Mouse (Mus musculus) liver, embryonic 15.5 days (tissue): ENCODE data around the gene Spns2. TPM values are rescaled to one million over a fixed set of nuclear protein-coding genes. Genes with fewer than 3 reads are reported as not detected.

Experiments
- ATAC-seq: fragments of 200-750 bp; cut with Nextera tagmentation; 2 replicates; pipeline ENCODE4 v1.8.0; 2017; ENCODE audit warnings: moderate number of reproducible peaks, mild to moderate bottlenecking, moderate library complexity; ENCODE audit not compliant: insufficient read depth
- H3K27ac ChIP-seq: fragments of 300-500 bp; sonication (generic); replicated peaks from 2 replicates; pipeline ENCODE4 v1.5.1; 2015; ENCODE audit warnings: mild to moderate bottlenecking, inconsistent platforms
- H3K27me3 ChIP-seq: fragments of 300-500 bp; sonication (generic); 2 replicates; pipeline ENCODE4 v1.6.1; 2015; ENCODE audit warnings: mild to moderate bottlenecking, inconsistent platforms
- H3K36me3 ChIP-seq: fragments of 300-500 bp; sonication (generic); replicated peaks from 2 replicates; pipeline ENCODE4 v1.6.1; 2015; ENCODE audit warnings: moderate library complexity, mild to moderate bottlenecking, inconsistent platforms
- H3K4me1 ChIP-seq: fragments of 300-500 bp; sonication (generic); replicated peaks from 2 replicates; pipeline ENCODE4 v1.6.1; 2015; ENCODE audit warnings: inconsistent platforms
- H3K4me2 ChIP-seq: fragments of 300-500 bp; sonication (generic); 2 replicates; pipeline ENCODE4 v1.6.1; 2015; ENCODE audit warnings: moderate library complexity, mild to moderate bottlenecking, inconsistent platforms
- H3K4me3 ChIP-seq: fragments of 300-500 bp; sonication (generic); replicated peaks from 2 replicates; pipeline ENCODE4 v1.5.1; 2015; ENCODE audit warnings: mild to moderate bottlenecking, inconsistent platforms
- H3K9ac ChIP-seq: fragments of 300-500 bp; sonication (generic); 2 replicates; pipeline ENCODE4 v1.6.1; 2015; ENCODE audit warnings: moderate library complexity, mild to moderate bottlenecking, inconsistent platforms
- H3K9me3 ChIP-seq: fragments of 300-500 bp; sonication (generic); replicated peaks from 2 replicates; pipeline ENCODE4 v1.6.1; 2016; ENCODE audit warnings: inconsistent platforms
- WGBS: fragments of 180-500 bp; shearing (Covaris S2); methylation state at CpG from one replicate; pipeline ENCODE4 v1.1.7; 2015; ENCODE audit warnings: mixed read lengths; ENCODE audit not compliant: insufficient replicate concordance; 5-methylcytosine and 5-hydroxymethylcytosine counted together
- polyA plus RNA-seq: library from polyadenylated mRNA; unstranded; fragments of >200 nt; fragmentation: Nextera tagmentation; extraction: Ambion mirVana; gene quantifications from 2 replicates; pipeline ENCODE4 v1.2.1, GENCODE M21; 2015

Spns2 gene
- polyA plus RNA-seq, 1 experiment from 2014 or later = 4.1 TPM

DNA sequence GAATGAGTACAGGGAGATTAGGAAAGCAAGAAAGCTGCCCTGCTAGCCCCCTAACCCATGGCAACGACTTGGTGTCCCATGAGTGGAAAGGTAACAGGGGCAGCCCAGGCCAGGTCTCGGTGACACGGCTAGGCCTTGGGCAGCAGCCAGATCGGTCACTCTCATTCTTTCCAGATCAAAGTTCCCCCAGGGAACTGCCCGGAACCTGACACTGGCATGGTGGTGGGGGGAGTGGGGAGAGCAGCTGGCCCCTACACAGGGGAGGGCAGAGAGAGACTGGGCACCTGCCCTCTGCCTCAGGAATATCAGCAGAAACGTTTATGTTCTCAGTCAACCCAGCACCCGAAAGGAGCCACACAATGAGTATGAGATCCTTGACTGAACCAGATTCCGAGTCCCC lies 71.5 kb downstream of the Spns2 start:
- Histone ChIP-seq H3K4me2 (no peak overlapping the region), H3K27me3 (peaks cover 18% of the 10 kb centered on the region), H3K27ac (no peak overlapping the region), H3K4me3 (no peak overlapping the region), H3K36me3 (no peaks in the 10 kb centered on the region), H3K9ac (no peak overlapping the region), H3K4me1 (peaks cover 25% of the 10 kb centered on the region), H3K9me3 (no peaks in the 10 kb centered on the region)
- WGBS = 60% methylated on average over 8 of the region's 8 CpGs
- no peak for ATAC-seq

DNA sequence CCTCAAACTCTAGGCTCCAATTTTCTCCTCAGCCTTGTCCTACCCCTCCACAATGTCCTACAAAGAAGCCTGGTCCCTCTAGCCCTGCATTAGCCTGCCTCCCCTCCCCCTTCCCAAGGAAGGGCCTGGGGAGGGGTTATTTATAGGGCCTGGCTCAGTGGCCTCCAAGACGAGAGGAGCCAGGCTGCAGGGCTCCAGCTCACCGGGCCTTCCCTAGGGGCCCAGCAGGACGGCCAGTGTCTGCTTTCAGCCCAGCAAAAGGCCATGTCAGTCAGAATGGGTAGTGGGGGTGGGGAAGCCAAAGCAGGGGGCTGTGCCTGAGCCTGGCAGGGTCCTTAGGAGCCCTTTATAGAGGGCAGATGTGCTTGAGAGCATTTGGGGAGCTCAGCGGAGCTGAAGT lies 72.3 kb downstream of the Spns2 start:
- no peak overlapping the region for H3K4me3 ChIP-seq
- H3K4me1 ChIP-seq = peaks cover 25% of the 10 kb centered on the region
- H3K36me3 ChIP-seq = no peaks in the 10 kb centered on the region
- 45% methylated on average over 4 of the region's 4 CpGs for WGBS
- H3K9me3 ChIP-seq = no peaks in the 10 kb centered on the region
- H3K27me3 ChIP-seq = peaks cover 27% of the 10 kb centered on the region
- H3K27ac ChIP-seq = no peak overlapping the region
- H3K4me2 ChIP-seq = no peak overlapping the region
- no peak for ATAC-seq
- H3K9ac ChIP-seq = no peak overlapping the region

DNA sequence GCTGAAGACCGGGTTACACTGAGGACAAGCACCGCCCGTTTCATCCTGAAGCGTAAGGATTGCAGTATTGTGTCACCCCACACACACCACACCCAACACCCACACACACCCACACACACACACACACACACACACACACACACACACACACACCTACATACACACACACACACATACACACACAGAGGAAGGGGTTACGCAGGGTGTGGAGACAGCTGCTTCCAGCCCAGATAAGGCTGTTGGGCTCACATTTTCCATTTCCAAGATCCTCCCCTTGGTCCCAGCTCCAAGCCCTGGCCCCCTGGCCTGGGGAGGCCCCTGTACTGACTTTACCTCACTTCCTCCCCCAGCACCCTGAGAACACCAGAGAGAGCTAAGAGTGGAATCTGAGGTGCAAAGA lies 73.0 kb downstream of the Spns2 start:
- peaks cover 28% of the 10 kb centered on the region for H3K4me1 ChIP-seq

DNA sequence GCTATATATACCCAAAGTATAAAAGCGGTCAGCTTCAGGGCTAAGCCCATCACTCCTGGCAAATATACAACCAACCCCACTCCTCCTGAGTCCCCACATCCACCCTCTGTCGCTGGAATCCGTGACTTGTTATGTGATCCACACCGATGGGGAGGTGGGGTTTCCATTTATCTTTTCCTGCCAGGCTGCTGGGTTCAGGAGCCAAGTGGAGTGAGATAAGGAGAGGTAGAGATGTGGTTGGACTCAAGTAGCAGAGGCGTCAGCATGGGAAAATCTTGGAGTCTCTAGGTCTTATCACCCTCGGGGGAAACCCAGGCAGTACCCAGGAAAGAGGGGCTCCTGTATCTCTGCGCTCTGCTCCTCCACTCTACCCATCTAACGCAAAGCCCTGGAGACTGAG lies 74.5 kb downstream of the Spns2 start:
- peak; percentile 75 for ATAC-seq
- Histone ChIP-seq H3K9ac (no peak overlapping the region), H3K36me3 (no peaks in the 10 kb centered on the region), H3K27ac (no peak overlapping the region), H3K4me2 (peak overlapping the region; percentile 23; the same call in 1 of the 2 replicates), H3K27me3 (peaks cover 48% of the 10 kb centered on the region), H3K4me3 (no peak overlapping the region), H3K9me3 (no peaks in the 10 kb centered on the region), H3K4me1 (peaks cover 41% of the 10 kb centered on the region)
- WGBS = 12% methylated on average over 8 of the region's 8 CpGs

More for the DNA sequence above, 73.0 kb downstream of the Spns2 start:
- Histone ChIP-seq H3K4me3 (no peak overlapping the region), H3K27ac (no peak overlapping the region), H3K9me3 (no peaks in the 10 kb centered on the region), H3K36me3 (no peaks in the 10 kb centered on the region), H3K27me3 (peaks cover 34% of the 10 kb centered on the region), H3K4me2 (no peak overlapping the region), H3K9ac (no peak overlapping the region)
- 52% methylated on average over 5 of the region's 5 CpGs for WGBS
- no peak for ATAC-seq

DNA sequence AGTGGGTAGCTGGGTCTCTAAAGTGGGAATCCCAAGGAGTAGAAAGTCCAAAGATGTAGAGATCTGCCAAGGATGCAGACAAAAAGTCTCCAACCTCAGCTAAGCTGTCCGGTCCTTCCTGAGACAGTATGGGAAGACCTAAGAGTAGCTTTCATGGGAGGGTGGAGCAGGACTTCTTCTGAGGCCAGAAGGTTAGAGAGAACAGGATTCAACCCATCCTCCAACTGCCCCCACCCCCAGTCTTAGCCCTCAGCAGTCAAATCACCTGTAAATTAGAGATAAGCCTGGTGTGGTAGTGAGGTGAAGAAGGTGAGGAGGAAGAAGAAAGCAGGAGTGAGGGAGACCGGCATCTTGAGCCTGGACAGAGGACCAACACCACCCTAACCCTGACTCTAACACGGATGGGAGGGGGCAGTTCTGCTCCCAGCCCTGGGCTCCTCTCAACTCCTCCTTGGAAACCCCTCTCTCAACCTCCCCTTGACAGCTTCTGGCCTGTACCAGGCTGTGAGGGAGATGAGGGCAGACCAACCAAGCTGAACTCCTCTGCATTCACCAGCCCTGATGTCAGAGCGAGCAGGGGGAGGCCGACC lies 76.0 kb downstream of the Spns2 start:
- H3K4me1 ChIP-seq = peaks cover 45% of the 10 kb centered on the region
- no peak overlapping the region for H3K9ac ChIP-seq
- H3K9me3 ChIP-seq = no peaks in the 10 kb centered on the region
- no peak for ATAC-seq
- H3K36me3 ChIP-seq = no peaks in the 10 kb centered on the region
- no peak overlapping the region for H3K4me2 ChIP-seq
- no peak overlapping the region for H3K27ac ChIP-seq
- H3K27me3 ChIP-seq = peaks cover 59% of the 10 kb centered on the region
- no peak overlapping the region for H3K4me3 ChIP-seq
- 54% methylated on average over 5 of the region's 5 CpGs for WGBS

DNA sequence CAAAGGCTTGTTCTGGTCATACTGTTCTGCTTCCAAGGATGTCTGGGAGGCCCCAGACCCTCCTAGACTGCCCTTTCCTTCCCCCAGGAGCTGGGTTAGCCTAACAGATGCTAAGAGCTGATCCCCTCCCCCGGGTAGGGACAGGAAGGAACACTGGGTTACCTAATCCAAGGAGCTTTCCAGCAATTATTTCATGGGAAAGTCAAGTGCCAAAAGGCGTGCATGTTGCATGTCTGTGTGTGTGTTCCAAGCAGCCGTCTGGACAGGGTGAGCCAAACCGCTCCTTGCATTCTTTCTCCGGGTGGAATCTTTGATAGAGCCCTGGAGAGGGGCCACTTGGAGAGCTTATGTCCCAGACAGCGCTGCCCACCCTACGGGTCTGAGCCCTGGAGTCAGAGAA lies 76.7 kb downstream of the Spns2 start:
- Histone ChIP-seq H3K27ac (no peak overlapping the region), H3K4me3 (no peak overlapping the region), H3K27me3 (peaks cover 63% of the 10 kb centered on the region), H3K4me2 (no peak overlapping the region), H3K36me3 (no peaks in the 10 kb centered on the region), H3K9me3 (no peaks in the 10 kb centered on the region), H3K9ac (no peak overlapping the region), H3K4me1 (peaks cover 47% of the 10 kb centered on the region)
- no peak for ATAC-seq
- WGBS = 67% methylated on average over 7 of the region's 7 CpGs

DNA sequence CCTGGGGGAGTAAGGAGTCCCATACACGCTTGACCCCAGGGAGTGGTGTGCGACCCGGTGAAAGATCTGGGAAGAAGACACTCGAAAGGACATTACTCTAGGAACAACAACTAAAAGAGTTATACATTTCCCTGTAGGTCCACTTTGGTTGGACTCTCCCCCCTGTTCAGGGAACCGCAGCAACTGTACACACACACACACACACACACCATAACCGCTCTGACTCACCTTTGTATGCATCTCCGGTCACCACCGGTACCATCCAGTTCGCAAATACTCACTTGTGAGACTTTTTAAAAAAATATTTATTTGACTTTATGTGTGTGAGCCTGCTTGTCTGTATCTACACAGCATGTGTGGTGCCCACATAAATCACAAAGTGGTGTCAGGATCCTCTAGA lies 77.8 kb downstream of the Spns2 start:
- Histone ChIP-seq H3K36me3 (no peaks in the 10 kb centered on the region), H3K4me2 (peak overlapping the region; percentile 94), H3K9ac (no peak overlapping the region), H3K9me3 (no peaks in the 10 kb centered on the region), H3K4me3 (peak overlapping the region; percentile 60), H3K27ac (no peak overlapping the region), H3K27me3 (peaks cover 63% of the 10 kb centered on the region), H3K4me1 (peaks cover 58% of the 10 kb centered on the region)
- no peak for ATAC-seq
- 34% methylated on average over 9 of the region's 9 CpGs for WGBS

DNA sequence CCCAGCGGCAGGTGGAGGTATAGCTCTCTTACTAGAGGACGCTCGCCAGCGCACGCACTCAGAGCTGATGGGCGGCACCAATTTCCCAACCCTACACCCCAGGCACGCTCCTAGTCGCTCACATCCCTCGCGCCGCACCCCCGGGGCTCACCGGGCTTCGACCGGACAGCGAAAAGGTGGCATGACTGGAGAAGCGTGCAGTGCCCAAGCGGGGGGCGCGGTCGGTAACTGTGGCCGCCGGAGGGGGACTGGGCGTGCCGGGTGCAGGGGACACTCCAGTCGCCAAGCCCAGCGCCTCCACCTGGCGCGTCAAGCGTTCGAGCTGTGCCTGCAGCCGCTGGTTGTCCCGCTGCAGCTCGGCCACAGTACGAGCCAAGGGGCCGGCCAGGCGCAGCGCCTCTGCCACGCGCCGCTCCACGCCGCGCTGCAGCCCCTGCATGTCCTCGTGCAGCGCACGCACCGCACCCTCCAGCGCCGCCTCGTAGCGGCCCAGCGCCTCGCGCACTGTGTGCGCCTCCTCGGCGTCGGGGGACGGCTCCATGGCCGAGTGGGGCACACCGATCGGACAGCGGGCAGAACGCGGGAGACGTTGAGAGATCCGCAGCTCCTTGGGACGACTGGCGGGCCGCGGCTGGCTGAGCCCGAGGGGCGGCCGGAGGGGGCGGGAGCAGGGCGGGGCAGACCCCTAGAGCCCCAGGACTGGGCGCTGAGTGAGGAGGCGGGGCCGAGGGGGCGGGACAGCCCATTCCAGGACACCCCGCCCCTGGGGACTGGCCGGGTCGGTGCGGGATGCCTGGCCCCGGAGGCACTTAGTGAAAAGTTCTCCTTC lies 78.4 kb downstream of the Spns2 start, which contains the start of gene Smtnl2:
Gene Smtnl2, minus strand, starts transcription at position 621 of the 829 bp plus-strand sequence.
- Histone ChIP-seq H3K4me3 (peak within 1 kb of the TSS; percentile 60), H3K27me3 (peaks cover 64% of the 10 kb centered on the region), H3K9me3 (no peaks in the 10 kb centered on the region), H3K4me1 (peaks cover 54% of the 10 kb centered on the region), H3K9ac (peak within 1 kb of the TSS; percentile 47), H3K4me2 (peak within 1 kb of the TSS; percentile 94), H3K36me3 (no peaks in the 10 kb centered on the region), H3K27ac (no peak within 1 kb of the TSS)
- under 1% methylated on average over 86 of the region's 86 CpGs for WGBS
- peak; percentile 79 for ATAC-seq

DNA sequence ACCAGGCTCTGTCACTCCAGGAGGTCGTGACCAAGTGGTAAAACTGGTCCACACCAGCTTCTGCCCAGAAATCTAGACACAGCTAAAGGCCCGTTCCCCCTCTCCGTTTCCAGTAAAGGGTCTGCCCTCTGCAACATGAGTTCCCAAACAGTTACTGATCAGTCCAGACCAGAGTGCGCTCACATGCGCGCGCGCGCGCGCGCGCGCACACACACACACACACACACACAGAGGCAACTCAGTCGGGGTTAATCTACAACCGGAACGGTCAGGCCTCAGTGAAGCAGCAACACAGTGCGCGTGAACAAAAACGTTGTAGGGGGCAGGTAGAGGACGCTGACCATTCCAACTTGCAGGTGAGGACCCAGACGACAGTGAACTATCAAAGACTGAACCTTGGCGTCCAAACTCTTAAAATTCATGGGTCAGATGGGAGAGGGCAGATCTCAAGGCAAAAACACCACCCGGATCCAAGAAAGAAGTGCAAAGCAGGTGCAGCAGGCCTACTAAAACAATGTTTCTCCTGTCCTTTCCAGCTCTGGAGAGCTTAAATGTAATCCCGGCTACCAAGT lies 79.1 kb downstream of the Spns2 start:
- no peaks in the 10 kb centered on the region for H3K9me3 ChIP-seq
- peak overlapping the region; percentile 94 for H3K4me2 ChIP-seq
- peak overlapping the region; percentile 60 for H3K4me3 ChIP-seq
- no peak overlapping the region; the same call in 1 of the 2 replicates for H3K9ac ChIP-seq
- H3K4me1 ChIP-seq = peaks cover 47% of the 10 kb centered on the region
- 0 out of 2 replicates have a peak, but pooled peaks have one; percentile 17 for ATAC-seq
- no peak overlapping the region for H3K27ac ChIP-seq
- WGBS = 4% methylated on average over 25 of the region's 25 CpGs
- H3K27me3 ChIP-seq = peaks cover 68% of the 10 kb centered on the region
- H3K36me3 ChIP-seq = no peaks in the 10 kb centered on the region

DNA sequence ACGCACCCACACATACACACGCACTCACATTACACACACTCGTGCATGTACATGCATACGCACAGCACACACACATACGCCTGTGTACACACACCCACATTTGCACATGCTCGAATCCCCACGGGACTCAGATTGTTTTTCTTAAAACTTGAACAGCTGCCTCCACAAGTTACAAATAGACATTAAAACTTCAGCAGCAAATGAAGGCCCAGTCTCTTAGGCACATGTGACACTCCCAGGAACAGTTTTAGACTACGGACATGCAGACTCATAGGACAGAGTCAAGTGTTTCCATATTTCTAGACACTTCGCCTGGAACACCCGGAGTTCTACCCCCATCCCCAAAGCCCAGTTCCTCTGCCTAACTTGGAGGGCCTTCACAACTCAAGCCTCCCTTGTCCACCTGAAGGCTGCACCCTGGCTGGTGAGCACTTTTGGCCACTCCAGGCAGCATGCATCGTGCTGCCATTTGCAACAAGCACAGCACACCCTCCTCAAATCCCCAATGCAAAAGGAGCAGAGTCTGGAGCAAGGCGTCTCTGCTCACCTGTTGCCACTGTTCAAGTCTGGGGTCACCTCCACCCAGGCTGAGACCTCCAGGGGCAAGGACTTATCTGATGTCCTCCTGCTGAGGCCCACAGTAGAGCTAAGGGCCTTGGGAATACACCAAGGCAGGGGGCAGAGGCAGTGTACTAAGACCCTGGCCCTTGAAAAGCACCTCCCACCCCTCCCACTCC lies 79.9 kb downstream of the Spns2 start:
- Histone ChIP-seq H3K9me3 (no peaks in the 10 kb centered on the region), H3K4me2 (peak overlapping the region; percentile 94), H3K27me3 (peaks cover 68% of the 10 kb centered on the region), H3K9ac (no peak overlapping the region), H3K36me3 (no peaks in the 10 kb centered on the region), H3K27ac (no peak overlapping the region), H3K4me3 (no peak overlapping the region; the same call in 1 of the 2 replicates), H3K4me1 (peaks cover 39% of the 10 kb centered on the region)
- ATAC-seq = no peak
- whole genome bisulfite sequencing = 71% methylated on average over 12 of the region's 12 CpGs
